Mouse (Mus musculus): Measurements from ENCODE around the gene Aplf.

Gene Aplf

DNA sequence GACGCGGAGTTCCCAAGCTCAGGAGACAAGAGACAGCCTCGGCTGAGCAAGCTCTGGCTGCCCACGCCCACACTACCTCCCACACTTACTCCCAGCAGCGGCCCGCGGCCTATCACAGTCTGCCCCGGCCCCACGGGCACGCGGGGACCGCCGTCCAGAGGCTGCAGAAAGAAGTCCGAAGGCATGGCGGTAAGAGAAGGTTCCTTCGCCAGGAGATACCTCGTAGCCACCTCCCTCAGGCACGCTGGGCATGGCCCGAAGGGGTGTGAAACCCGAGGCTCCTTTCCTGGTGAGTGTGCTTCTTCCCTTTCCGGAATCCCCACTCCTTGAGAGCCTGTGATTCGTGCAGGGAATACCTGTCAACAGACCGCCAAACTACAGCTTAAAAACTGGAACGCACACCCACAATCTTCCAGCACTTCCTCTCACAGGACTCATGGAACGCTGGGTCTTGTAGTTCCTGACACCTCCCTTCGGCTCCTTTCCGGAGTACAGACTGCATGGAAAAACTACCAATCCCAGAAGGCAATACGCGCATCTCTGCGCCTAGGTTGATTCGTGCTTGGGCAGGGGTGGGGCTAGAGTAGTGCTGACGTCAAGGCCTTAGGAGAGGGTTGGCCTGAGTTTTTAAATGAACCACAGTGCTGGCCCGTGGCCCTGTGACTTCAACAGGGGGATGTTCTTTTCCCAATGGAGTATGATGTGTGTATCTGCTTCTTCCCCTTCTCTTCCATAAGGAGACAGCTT lies at the start of gene Aplf:
Gene Aplf, minus strand, starts transcription at position 423 of the 747 bp plus-strand sequence.
- in situ Hi-C loops (cut with MboI; ENCODE audit: low sequenced_read_pairs): no loop called here

DNA sequence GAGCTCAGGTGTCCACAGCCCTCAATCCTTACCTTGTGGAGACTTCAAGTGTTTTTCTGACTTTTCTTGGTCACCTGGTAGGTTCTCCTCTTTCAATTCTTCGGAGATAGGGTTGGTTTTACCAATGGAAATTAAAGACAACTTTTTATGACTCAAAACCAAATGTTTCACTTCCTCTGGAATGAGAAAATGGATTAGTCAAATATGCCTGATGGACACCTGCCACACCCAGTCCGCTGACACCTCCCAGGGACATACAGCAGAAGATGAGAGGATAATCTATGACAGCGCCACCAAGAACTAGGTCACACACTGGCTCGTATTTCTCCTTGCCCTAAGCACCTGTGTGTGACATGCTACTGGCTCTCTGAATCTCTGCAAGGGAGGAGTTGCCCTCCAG lies 42.1 kb upstream of the Aplf start:
- in situ Hi-C loops (cut with MboI; ENCODE audit: low sequenced_read_pairs): no loop called here

DNA sequence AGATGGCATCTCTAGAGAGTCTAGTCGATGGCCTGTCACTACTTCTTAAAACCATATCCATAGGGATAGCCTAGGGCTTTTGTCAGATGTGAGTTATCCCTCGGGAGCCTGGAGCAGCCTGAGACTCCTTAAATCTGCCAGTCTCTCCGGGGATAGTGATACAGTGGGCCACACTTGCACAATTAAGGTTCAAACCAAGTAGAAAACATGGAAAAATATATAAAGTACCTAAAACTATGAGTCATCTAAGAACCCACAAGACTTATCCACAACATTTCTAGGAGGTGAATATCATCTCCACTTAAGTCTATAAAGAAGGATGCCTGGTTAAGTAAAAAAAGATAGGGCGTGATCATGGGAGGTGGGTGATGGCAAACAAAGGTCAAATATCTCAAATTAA lies 40.3 kb upstream of the Aplf start:
- in situ Hi-C loops (cut with MboI; ENCODE audit: low sequenced_read_pairs): no loop called here

DNA sequence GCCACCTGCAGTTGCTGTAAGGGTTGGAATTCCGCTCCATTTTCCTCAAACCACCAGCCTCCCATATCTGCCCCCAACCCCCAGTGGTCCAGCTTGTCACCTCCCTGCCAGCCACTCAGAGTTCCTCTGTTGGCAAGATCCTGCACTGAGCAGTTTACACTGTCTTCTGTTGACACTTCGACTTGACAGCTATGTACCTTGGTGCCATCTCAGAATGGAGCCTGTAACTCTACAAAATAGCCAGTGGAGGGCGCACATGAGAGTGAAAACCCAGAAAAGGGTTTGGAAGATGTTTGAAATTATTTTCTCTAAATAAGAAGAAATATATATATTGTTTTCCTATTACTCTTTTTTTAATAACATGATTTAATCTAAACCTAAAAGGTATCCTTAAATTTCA lies 34.3 kb upstream of the Aplf start:
- in situ Hi-C loops (cut with MboI; ENCODE audit: low sequenced_read_pairs): no loop called here

DNA sequence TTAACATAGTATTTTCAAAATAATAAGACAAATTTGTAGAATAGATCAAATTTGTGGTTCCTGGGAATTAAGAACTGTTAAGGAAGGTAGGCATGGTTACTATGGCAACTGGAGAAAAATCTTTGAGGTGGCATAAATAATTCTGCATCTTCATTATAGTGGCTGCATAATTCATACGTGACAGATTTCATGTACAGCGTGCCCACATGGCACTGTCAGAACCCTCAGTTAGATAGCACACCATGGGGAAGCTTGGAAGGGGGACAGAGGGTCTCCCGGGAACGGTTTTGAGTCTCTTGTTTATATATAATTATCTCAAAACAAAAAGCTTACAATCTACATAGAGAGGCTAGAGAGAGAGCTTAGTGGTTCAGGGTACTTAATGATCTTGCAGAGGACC lies 24.6 kb upstream of the Aplf start:
- in situ Hi-C loops (cut with MboI; ENCODE audit: low sequenced_read_pairs): no loop called here

DNA sequence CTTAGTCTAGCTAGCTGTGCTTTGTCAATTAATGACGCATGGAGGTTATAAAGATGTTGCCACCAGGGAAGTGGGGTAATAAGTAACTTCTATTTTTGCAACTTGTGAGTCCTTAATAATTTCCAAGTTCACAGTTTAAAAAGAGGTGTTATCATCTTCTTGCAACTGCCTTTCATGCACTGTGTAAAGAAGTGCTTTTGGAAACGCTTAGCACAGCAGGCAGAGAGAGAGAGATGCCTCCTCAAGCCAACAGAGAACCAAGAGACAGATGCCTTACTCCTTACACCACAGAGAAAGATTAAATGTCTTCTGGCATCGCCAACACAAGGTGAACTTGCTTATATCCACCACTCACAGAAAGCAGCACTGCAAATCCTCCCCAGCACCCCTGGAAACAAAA lies 24.0 kb upstream of the Aplf start:
- in situ Hi-C loops (cut with MboI; ENCODE audit: low sequenced_read_pairs): no loop called here

DNA sequence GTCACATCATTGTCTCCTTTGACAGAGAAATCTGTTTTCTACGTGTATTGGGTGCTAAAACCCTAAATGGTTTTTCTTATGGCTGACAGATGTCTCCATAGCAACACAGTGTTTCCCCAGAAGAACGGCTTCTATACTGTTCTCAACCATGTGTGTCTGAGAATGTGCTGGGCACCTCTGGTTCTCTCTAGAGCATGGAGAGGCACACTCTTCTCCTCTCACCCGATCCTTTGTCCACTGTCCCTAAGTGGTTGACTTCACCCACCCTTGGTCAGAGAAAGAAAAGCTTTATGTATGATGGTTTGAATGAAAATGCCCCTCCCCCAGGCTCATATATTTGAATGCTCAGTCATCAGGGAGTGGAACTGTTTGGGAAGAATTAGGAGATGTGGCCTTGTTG lies 8.4 kb upstream of the Aplf start:
- in situ Hi-C loops (cut with MboI; ENCODE audit: low sequenced_read_pairs): no loop called here

DNA sequence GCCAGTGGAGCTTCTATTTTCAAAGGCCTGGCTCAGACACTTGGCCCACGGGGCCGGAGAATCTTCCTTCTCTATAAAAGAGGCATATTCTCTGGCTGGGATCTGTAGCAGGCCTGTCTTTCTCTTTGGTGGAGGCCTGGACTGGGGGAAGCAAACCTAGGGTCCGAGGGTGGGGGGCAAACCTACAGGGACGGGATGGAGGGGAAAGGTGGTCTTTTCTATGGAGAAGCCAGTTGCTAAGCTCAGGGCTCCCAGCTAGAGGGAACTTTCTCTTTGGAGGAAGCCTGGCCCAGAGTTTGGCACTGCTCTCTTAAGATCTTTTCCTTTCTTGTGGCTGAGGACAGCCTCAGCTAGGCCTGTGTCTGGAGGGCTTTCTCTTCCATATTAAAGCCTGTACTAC lies 668 bp upstream of the Aplf start:
- in situ Hi-C loops (cut with MboI; ENCODE audit: low sequenced_read_pairs): no loop called here

DNA sequence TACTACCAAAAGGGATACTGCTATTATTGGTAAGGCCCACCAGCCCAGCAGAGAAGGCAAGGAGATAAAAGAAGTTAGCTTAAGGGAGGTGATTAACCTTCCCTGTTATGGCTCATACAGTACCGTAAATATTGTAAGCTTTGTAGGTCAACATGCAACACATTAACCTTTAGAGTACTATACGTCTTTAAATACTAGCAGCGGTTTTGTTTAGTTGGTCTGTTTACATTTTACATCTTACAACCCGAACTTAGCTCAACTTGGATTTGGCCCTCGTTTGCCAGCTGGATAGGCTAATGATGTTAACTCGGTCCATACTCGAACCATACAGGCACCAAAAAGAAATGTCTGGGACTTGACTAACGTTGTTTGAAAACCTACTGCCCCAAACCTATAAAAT lies 640 bp downstream of the Aplf start:
- in situ Hi-C loops (cut with MboI; ENCODE audit: low sequenced_read_pairs): no loop called here

DNA sequence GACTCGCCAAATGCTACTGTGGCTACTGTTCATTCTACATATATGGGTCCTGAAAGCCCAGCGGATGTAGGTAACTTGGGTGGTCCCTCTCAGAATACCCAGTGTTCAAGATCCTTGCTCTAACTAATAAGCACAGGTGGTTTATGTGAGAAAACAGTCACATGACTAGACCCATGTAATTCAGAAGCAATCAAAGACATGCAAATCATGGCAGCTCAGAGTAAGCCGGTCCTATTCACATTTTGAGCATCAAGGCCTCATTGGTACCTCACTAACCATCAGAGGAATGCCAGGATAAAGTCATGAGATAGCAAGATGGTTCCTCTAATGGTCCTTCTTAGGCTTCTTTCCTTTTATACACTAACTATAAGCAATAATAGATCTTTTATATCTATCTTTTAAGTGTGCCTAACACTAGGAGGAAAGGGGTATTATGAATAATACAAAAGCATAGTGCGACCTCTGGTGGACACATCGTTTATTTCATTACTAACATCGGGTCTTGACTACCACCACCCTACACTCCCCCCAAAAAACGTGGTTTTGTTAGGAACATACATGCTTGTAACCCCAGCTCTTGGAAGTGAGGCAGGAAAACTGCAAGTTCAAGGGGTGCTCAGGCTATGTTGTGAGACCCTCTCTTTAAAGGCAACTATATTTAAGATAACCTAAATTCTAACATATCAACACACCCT lies 2.0 kb downstream of the Aplf start:
- in situ Hi-C loops (cut with MboI; ENCODE audit: low sequenced_read_pairs): loop anchor here (10.0 kb wide), 1 partner anchor 205 kb away; no protein-coding TSS in a partner anchor

DNA sequence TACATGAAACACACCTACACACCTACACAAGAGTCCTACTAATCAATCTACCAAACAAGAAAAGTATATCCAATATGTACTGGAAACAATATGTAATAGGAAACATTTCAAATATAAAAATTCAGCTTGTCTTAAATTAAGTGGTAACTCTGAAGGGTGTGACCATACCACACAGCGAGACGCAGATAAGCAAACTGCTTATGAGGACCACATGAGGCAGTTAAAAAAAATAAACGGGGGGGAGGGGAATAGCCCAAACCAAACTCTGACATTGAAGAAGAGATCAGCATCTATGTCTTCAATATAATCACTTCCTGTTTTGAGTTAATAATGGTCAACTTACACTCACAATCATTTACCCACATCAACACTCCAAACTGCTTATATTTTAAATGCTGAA lies 3.3 kb downstream of the Aplf start:
- in situ Hi-C loops (cut with MboI; ENCODE audit: low sequenced_read_pairs): loop anchor here (10.0 kb wide), 1 partner anchor 204 kb away; no protein-coding TSS in a partner anchor

DNA sequence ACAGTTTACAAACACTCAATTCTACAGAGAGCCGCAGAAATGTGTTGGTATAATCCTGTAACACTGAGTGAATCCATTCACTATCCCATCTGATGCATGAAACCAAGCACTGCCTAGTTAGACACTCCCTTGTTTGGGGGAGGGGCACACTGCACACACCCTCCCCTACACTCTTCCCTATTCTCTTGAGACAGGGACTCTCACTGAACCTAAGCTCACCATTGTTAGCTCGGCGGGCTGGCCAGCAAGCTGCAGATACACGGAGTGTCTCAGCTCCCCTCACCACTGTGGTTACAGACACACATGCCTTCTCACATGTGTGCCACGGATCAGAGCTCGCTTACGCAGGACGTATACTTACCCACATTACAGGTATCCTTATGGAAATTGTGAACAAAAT lies 4.2 kb downstream of the Aplf start:
- in situ Hi-C loops (cut with MboI; ENCODE audit: low sequenced_read_pairs): loop anchor here (10.0 kb wide), 1 partner anchor 203 kb away; no protein-coding TSS in a partner anchor

DNA sequence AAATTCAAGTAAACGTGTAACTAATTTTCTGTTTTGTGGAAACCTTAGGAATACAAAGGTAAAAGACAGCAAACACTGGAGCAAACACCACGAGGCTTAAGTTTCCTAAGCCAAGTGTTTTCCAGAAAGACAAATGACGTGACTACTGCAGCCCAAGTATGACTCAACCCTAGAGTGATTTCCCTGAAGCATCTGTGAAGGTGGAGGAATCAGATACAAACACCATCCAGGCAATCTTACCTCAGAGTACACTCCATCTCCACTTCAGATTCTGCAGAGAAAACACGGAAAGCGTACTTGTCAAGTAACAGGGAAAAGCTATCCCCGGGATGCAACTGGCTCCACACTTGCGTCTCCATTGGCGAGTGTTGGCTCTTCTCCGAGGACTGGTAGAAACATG lies 8.5 kb downstream of the Aplf start:
- in situ Hi-C loops (cut with MboI; ENCODE audit: low sequenced_read_pairs): loop anchor here (10.0 kb wide), 1 partner anchor 199 kb away; no protein-coding TSS in a partner anchor

DNA sequence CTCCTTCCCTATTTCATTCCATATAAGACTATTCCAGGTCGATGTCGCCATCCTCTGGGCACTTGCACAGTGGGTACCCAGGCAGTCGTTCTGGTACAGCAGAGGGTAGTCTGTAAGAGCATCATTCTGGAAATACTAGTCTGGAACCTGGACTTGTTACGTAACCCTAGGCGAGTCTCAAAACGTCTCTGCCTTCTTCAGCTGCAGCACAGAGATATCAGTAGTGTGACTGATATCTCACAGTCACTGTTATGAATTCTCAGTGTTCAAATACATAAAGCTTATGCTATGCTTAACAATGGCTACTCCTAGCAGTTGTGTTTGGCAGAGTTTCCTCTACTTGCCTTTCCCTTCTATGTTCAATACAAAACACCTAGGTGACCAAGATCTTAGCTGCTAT lies 9.8 kb downstream of the Aplf start:
- in situ Hi-C loops (cut with MboI; ENCODE audit: low sequenced_read_pairs): loop anchor here (10.0 kb wide), 1 partner anchor 197 kb away; no protein-coding TSS in a partner anchor

DNA sequence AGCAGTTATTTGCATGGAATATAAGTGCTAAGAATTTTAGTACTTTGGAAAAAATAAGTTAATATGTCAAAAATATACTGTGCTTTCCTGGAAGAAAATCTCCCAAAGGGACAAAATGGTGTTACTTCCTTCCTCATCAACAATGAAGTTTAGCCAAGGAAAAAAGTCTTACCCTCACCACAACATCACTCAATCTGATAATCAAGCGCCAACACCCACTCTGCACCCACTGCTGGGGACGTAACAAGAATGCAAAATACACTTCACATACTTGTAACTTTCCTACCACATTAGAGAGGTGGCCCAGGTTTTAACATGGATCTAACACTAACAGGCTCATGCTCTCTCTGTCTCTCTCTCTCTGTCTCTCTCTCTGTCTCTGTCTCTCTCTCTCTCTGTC lies 10.3 kb downstream of the Aplf start:
- in situ Hi-C loops (cut with MboI; ENCODE audit: low sequenced_read_pairs): loop anchor here (10.0 kb wide), 1 partner anchor 197 kb away; no protein-coding TSS in a partner anchor

DNA sequence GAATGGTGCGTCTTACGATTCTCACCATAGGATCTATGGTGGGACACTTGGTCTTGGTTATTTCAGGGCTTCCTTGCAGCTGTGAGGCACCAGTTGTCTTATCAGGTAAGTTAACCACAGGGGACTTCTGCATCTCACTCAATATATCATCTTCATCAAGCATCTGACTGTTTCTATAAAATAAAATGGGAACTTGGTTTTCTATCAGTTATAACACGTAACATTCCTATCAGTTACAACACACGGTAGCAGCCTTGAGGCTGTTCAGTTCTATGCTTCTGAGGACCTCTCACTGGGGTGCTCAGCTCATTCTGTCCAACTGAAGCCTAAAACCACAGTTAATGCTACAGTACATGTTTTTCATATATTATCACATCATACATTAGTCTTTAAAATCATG lies 13.2 kb downstream of the Aplf start:
- in situ Hi-C loops (cut with MboI; ENCODE audit: low sequenced_read_pairs): no loop called here

DNA sequence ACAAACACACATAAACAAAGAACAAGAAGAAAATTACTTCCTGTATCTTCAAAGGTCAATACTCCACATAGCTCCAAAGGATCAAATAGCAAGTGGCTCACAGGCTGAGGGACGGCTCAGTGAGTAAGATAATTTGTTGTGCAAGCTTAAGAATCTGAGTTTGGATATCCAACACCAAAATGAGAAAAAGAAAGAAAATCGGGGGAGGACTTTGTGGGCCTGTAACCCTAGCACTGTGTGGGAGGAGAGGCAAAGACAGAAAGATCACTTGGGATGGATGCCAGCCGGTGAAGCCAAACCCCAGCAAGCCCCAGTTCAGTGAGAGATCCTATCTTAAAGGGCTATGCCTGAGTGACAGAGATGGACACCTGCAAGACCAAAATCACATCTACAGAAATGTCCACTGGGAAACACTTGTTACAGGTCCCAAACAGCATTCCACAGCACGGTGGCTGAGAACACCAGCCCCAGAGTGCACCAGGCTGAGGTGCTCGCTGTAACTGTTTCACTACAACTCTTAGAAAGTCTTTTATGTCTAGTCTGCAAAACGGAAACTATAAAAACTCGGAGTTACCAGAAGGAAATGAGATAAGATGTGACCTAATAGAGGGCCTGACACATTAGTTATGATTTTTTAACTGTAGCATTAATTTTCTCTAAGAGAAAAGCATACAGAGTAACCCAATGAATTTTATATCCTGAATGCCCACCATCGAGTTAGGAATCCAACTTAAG lies 17.9 kb downstream of the Aplf start:
- in situ Hi-C loops (cut with MboI; ENCODE audit: low sequenced_read_pairs): no loop called here

DNA sequence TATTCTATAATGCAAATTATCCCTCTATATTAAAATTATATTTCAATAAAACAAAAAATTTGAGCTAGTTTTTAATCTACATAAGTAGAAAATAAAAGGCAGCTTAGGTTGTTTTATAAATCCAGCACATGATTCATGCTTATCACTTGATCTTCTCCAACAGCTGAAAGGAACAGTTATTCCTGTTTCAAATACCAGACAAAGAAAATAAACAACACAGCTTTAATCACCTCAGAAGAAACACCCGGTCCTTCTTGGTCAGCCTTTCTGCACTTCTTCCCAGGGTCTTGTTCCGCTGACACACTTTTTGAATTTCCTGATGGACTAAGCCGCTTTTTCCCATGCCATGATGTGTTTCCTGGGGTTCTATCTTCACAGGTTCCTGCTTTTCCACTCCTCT lies 18.5 kb downstream of the Aplf start:
- in situ Hi-C loops (cut with MboI; ENCODE audit: low sequenced_read_pairs): no loop called here

DNA sequence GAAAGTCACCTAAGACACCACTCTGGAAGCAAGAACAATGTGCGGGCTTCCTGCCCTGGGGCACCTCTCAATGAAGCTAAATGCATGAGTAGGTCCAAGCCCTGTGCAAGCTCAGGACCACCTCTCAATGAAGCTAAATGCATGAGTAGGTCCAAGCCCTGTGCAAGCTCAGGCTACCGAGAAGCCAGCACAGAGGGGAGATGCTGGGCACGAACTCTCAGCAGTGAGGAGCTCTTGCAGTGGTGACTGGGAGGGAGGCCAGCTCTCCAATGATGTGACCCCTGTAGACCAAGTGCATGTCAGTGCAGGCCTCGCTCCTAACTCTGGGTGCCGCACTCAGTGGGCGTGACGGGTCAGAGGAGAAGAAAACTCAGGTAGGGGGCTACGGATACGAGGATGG lies 19.3 kb downstream of the Aplf start:
- in situ Hi-C loops (cut with MboI; ENCODE audit: low sequenced_read_pairs): no loop called here

DNA sequence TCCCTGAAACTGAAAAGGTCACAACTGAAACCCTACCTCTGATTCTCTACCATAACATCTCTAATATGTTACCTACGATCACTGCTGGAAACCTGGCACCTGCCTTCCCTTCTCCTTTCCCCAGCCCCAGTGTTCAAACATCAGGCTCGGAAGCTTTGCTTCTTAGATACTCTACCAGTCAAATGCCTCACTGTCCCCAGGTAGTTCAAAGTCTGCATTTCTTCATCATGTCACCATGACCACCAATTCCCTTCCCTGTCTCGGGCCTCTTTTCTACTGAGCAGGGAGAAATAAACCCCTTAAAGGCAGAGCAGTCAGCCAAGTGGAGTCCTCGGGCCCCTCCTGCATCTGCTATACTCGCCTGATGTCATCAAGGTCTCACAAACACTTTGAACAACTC lies 20.2 kb downstream of the Aplf start:
- in situ Hi-C loops (cut with MboI; ENCODE audit: low sequenced_read_pairs): no loop called here

DNA sequence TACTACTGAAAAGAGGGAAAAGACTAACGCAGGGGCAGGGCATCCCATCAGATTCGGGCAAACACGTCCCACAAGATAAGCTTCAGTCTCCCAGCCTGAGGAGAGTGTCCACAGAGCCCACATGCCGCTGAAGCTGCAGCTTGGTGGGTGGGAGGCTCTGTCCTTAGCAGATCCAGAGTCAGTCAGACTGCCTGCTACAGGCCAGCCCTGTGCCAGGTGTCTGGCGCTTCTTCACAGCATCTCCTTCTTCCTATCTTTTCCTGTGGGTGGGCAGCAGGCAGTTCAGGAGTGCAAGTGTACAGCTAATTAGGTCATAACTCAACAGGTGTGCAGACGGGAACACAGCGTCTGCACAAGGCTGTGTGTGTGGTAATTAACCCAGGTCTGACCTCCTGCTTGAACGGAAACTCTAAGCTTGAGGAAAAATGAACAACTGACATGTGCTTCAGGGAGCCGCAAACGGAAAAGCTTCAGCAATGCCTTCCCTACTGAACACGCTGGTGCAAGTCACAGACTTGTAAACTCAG lies 33.8 kb downstream of the Aplf start:
- in situ Hi-C loops (cut with MboI; ENCODE audit: low sequenced_read_pairs): no loop called here

Measured in CH12F3 (cell line).